Mouse (Mus musculus) olfactory bulb, adult 2 months (tissue): ENCODE data around the gene Chst15. TPM values are rescaled to one million over a fixed set of nuclear protein-coding genes. Genes with fewer than 3 reads are reported as not detected.

Experiments
- H3K27ac ChIP-seq: fragments of 200-500 bp; 2 replicates; pipeline ENCODE4 v1.5.1; 2012; ENCODE audit warnings: low read depth, low read length; ENCODE audit not compliant: insufficient read depth
- H3K4me1 ChIP-seq: fragments of 200-500 bp; 2 replicates; pipeline ENCODE4 v1.6.1; 2012; ENCODE audit warnings: low read length; ENCODE audit not compliant: control insufficient read depth, insufficient read depth
- H3K4me3 ChIP-seq: fragments of 200-500 bp; 2 replicates; pipeline ENCODE4 v1.5.1; 2012; ENCODE audit warnings: mild to moderate bottlenecking, low read depth, low read length, moderate library complexity; ENCODE audit not compliant: insufficient read depth
- CTCF ChIP-seq: fragments of 200-500 bp; IDR thresholded peaks from 2 replicates; pipeline ENCODE4 v1.5.1; 2012; ENCODE audit warnings: low read depth, mild to moderate bottlenecking, low read length, moderate library complexity; ENCODE audit not compliant: insufficient read depth
- POLR2A ChIP-seq: fragments of 200-500 bp; IDR thresholded peaks from 2 replicates; pipeline ENCODE4 v1.6.1; 2012; ENCODE audit warnings: mild to moderate bottlenecking, low read depth, low read length, moderate library complexity; ENCODE audit not compliant: insufficient read depth
- WGBS: fragments of 180-500 bp; shearing (Covaris S2); methylation state at CpG from one replicate; pipeline ENCODE4 v1.1.7; 2018; 5-methylcytosine and 5-hydroxymethylcytosine counted together
- polyA plus RNA-seq: library from polyadenylated mRNA; stranded (reverse); fragments of >200 nt; gene quantifications from 2 replicates; pipeline ENCODE4 v1.2.4, GENCODE M21; 2012; ENCODE audit warnings: low replicate concordance; ENCODE audit not compliant: missing spikeins, insufficient read depth, insufficient read length

Gene Chst15
- polyA plus RNA-seq, 1 experiment, result not detected

DNA sequence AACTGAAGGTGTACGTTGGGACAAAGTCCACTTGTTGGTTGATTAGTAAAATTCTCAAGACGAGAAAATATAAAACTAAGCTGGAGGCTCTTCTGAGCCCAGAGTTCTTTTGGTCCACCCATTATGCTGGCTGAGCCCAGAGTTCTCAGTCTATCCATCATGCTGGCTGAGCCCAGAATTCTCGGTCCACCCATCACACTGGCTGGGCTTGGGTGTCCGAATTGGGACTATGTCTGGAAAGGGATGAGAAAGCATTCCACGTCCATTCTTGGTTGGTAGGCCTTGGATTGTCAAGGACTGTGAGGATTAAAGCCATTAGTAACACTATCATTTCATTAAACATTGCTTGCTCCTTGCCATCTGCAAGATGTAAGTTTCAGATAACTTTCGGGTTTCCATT lies 38.7 kb upstream of the Chst15 start:
- H3K27ac ChIP-seq, result no peak overlapping the region
- H3K4me3 ChIP-seq, result no peak overlapping the region
- TF ChIP-seq POLR2A (no peak), CTCF (no peak)
- WGBS, result 78% methylated on average over 6 of the region's 6 CpGs
- H3K4me1 ChIP-seq, result no peaks in the 10 kb centered on the region

DNA sequence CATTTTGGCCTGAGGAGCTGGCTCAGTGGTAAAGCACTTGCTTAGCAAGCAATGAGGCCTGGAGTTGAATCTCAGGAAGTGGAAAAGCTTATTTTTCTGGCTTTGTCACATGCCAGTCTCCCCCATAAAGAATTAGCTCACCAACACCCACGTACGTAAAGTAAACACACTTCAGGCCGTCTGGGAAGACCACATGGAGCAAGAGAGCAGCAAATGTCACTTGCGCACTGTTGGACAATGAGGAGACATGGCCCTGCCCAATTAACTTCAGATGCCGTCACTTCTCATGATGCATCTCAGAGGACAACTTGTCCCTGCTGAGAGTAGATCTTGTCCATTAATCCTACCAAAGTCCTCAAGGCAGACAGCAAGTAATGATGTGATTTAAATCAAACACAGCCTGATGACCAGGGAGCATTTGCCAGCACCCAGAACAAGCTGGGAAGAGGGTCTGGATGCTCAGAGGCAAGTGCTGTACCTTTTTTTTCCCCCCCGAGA lies 32.1 kb upstream of the Chst15 start:
- Histone ChIP-seq H3K4me3 (no peak overlapping the region), H3K4me1 (peaks cover 12% of the 10 kb centered on the region), H3K27ac (no peak overlapping the region)
- 84% methylated on average over 6 of the region's 6 CpGs for WGBS
- TF ChIP-seq POLR2A, result no peak
- TF ChIP-seq CTCF, result no peak

DNA sequence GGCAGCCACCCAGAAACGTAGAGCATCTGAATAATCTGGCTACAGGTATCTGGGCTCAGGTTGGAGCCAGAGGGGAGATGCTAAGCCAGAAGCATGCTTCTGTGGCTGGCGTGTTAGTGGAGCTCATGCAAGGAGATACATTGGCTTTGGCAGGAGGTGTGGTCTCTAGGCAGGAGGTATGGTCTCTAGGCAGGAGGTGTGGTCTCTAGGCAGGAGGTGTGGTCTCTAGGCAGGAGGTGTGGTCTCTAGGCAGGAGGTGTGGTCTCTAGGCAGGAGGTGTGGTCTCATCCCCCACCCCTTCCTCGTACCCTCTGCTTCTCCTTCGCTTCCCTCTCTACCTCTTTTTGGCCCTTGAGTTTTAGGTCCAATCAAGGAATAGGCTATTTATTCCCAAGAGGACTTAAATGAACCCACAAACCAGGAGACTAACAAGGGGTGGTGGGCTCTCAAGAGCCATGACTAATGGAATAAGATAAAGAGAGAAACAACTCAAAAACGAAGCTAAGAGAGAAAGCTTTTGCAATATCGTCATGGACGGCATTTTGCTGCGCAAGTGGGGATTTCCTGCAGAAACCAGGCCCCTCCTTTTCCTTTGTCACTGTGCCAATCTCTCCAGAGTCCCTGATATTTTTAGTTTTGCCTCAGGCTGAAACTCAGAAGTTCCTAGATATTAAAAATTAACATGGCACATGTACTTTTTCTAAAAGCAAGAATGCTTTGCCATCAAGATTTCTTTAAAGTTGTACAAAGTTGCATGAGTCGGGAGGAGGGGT lies 30.4 kb upstream of the Chst15 start:
- no peak for TF ChIP-seq POLR2A
- no peak for TF ChIP-seq CTCF
- H3K4me3 ChIP-seq, result no peak overlapping the region
- WGBS, result 73% methylated on average over 9 of the region's 9 CpGs
- H3K27ac ChIP-seq, result no peak overlapping the region
- peaks cover 13% of the 10 kb centered on the region for H3K4me1 ChIP-seq

DNA sequence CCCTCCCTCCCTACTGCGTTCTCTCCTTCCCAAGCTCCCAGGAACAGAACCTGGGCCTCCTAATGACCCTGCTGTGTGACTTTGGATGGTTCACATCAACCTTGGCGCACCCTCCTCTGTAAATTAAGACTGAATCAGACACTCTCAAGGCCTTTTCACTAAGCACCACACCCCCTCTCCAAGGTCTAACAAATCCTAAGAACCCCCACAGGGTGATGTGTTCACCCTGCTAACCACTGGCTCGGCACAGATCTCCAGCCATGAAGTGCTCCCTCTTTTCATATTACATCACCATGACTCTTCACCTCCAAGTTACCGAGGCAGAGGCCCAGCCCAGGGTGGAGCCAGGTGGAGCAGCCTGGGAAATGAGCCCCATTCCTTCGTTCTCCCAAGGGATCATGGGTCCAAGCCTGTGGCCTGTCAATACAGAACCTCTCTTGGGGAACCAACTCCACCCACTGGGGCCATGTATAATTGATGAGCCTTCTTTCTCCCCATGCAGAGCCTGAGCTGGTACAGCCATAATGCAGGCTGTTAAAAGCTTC lies 28.6 kb upstream of the Chst15 start:
- WGBS, result 62% methylated on average over 5 of the region's 5 CpGs
- Histone ChIP-seq H3K4me1 (peaks cover 13% of the 10 kb centered on the region), H3K27ac (no peak overlapping the region), H3K4me3 (no peak overlapping the region)
- no peak for TF ChIP-seq CTCF
- no peak for TF ChIP-seq POLR2A

DNA sequence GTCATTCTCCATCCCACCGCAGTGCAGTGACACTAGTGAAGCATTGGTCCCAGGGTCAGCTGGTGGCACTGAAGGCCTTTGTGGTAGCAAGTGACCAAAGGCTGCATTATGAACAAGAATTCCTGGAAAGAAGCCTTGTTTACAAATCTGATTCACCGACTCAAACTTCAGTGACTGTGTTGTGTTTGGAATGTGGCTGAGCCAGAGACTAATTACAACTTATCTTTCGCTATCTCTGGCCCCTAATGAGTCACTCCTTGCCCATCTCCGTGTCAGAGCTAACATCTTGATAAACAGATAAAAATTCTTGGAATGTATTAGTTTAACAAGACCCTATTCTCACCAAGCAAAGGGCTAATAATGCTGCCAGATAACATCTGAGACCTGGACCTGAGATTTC lies 27.6 kb upstream of the Chst15 start:
- Histone ChIP-seq H3K27ac (no peak overlapping the region), H3K4me3 (no peak overlapping the region), H3K4me1 (peaks cover 13% of the 10 kb centered on the region)
- WGBS, result 38% methylated on average over 4 of the region's 4 CpGs
- no peak for TF ChIP-seq CTCF
- no peak for TF ChIP-seq POLR2A

DNA sequence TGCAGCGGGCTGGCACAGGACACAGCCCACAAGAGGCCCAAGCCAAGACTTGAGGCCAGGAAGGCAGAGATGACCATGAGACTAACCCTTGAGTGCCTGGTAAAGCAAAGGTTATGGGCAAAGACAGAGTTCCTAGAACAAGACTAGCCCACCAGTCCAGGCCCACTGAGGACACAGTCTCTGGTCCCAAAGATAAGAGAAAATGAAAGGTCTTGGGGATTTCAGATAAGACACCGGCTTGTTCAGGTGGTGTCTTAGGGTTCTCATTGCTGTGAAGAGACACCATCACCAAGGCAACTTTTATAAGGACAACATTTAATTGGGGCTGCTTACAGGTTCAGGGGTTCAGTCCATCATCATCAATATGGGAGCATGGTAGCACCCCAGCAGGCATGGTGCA lies 26.9 kb upstream of the Chst15 start:
- Histone ChIP-seq H3K27ac (no peak overlapping the region), H3K4me3 (no peak overlapping the region), H3K4me1 (peaks cover 13% of the 10 kb centered on the region)
- WGBS, result 95% methylated on average over 2 of the region's 2 CpGs
- no peak for TF ChIP-seq POLR2A
- TF ChIP-seq CTCF, result no peak

DNA sequence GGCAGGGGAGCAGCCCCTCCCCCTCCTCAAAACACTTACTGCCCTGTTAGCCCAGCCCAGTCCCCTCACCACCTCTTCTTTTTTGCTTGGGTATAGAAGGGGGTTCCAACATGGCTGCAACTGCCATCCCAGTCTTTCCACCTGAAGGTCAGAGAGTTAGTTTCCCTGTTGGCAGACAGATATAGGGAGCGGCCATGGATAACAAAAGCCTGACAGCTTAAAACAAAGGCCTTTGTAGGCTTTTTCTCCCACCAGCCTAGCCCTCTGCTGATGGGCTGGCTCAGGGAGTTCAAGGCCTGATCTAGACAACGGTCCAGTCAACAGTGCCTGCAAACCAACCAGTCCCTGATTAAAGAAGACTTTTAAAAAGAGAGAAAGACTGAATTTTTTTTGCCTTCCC lies 26.1 kb upstream of the Chst15 start:
- Histone ChIP-seq H3K27ac (no peak overlapping the region), H3K4me3 (no peak overlapping the region), H3K4me1 (peaks cover 13% of the 10 kb centered on the region)
- no peak for TF ChIP-seq POLR2A
- TF ChIP-seq CTCF, result no peak
- WGBS, result 92% methylated on average over 2 of the region's 2 CpGs

DNA sequence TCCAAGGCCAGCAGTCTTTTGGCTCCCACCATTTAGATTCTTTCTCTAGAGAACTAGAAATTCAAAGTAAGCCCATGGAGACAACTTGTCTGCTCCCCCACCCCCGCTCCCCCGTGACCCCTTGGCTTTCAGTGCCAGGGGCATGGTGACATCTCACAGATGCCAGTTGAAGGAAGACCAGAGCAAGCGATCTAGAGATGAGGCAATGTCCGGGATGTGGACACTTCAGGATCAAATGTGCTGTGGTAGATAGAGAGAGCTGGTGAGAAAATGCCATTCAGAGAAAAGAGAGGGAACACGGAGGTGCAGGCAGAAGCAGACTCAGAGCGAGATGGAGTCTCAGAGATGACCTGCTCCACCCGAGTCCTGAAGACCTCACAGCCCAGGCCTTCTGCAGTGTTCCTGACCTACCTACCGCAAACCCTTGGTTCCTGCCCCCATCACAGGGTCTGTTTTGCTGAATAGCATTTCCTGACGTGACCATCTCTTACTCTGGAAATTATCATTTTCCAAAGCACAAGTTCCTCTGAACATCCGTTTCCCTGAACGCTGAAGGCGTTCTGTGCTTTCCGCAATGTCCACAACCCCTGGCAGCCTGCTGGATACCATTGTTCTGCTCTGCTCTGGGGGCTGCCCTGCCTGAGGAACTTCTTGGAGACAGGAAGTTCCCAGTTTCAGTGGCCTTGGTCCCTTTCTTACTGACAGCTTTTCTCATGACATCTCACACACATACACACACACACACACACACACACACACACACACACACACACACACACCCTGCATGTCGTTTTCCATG lies 22.2 kb upstream of the Chst15 start:
- no peak overlapping the region for H3K27ac ChIP-seq
- TF ChIP-seq CTCF (no peak), POLR2A (no peak)
- no peak overlapping the region for H3K4me3 ChIP-seq
- H3K4me1 ChIP-seq, result peaks cover 14% of the 10 kb centered on the region
- WGBS, result 85% methylated on average over 14 of the region's 14 CpGs

DNA sequence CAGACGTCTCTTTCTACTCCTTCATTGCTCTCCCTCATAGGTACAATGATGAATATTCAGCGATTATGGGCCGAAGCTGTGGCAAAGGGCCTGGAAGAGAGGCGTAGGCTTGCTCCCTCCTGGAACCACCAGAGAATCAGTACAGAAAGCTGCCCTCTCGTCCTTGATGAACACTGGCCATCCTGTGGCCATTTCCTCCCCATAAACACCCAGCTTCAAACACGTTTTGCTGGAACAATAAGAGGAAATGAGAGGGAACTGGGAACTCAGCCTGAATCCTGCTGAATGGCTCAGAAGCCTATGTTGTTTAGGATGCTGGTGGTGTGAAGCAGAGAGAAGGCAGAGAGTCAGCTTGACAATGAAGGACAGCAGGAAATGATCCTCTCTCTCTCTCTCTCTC lies 21.3 kb upstream of the Chst15 start:
- TF ChIP-seq CTCF (no peak), POLR2A (no peak)
- no peak overlapping the region for H3K27ac ChIP-seq
- 79% methylated on average over 6 of the region's 6 CpGs for WGBS
- peaks cover 12% of the 10 kb centered on the region for H3K4me1 ChIP-seq
- no peak overlapping the region for H3K4me3 ChIP-seq
